ENCODE assay signal across 19 mouse cellular contexts in the genomic region with DNA sequence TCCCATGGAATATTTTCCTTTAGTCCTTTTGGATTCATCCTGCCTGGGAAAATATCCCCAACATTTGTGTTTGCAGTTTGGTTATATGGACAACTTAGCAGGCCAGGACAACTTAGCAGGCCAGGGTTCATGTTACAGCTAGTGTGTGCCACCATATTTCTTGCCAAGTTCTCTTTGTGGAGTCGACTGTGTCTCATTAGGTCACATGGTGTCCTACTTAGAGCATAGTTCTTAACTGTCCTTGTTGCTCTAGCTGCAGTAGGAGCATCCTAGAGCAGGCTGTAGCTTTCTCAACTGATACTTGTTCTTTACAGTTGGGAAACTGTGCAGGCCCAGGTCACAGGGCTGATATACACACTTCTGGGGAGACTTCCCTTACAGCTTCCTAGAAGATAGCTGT.
"Had no signal": no experiment of that assay in that cellular context is flagged by ENCODE, and none has a peak within 500 bp of the region (broad histone marks: within the 10 kb centered on the region; RNA-seq: fewer than 3 reads in every experiment).

No protein-coding gene starts in this region.

- H3K27me3 ChIP-seq: liver, embryonic 15.5 days; lung, embryonic 15.5 days; megakaryocyte, embryonic 14.5 days; midbrain, embryonic 13.5 days; midbrain, embryonic 15.5 days; neural tube, embryonic 12.5 days; stomach, embryonic 15.5 days had no signal

- H3K4me2 ChIP-seq: liver, embryonic 15.5 days; lung, embryonic 15.5 days; midbrain, embryonic 11.5 days; midbrain, embryonic 13.5 days; midbrain, embryonic 15.5 days; neural tube, embryonic 12.5 days; stomach, embryonic 15.5 days had no signal

- H3K4me3 ChIP-seq: liver, embryonic 15.5 days; lung, embryonic 15.5 days; megakaryocyte, embryonic 14.5 days; midbrain, embryonic 13.5 days; midbrain, embryonic 15.5 days; neural tube, embryonic 12.5 days; stomach, embryonic 15.5 days had no signal

- H3K36me3 ChIP-seq: liver, embryonic 15.5 days; lung, embryonic 15.5 days; midbrain, embryonic 13.5 days; midbrain, embryonic 15.5 days; neural tube, embryonic 12.5 days; stomach, embryonic 15.5 days had no signal

- H3K9me3 ChIP-seq: liver, embryonic 15.5 days; lung, embryonic 15.5 days; megakaryocyte, embryonic 14.5 days; midbrain, embryonic 13.5 days; midbrain, embryonic 15.5 days; neural tube, embryonic 12.5 days; stomach, embryonic 15.5 days had no signal

- H3K27ac ChIP-seq: liver, embryonic 15.5 days; lung, embryonic 15.5 days; macrophage; midbrain, embryonic 13.5 days; midbrain, embryonic 15.5 days; neural tube, embryonic 12.5 days; stomach, embryonic 15.5 days; stomach, postnatal 0 days had no signal

- H3K4me1 ChIP-seq: liver, embryonic 15.5 days; megakaryocyte, embryonic 14.5 days; midbrain, embryonic 15.5 days; neural tube, embryonic 12.5 days had no signal

- DNase-seq: liver, postnatal 0 days; lung, adult 2 months; lung, postnatal 14 days; lung, postnatal 36 days; right cerebral cortex, postnatal 14 days; right cerebral cortex, postnatal 4 days; thymus, adult 2 months; thymus, postnatal 25 days; thymus, postnatal 4 days had no signal
